Mouse (Mus musculus): Measurements from ENCODE around the gene Macf1. TPM values are rescaled to one million over a fixed set of nuclear protein-coding genes. Genes with fewer than 3 reads are reported as not detected.
"Not testable (repeated sequence)": the region's sequence is repeated elsewhere in the genome, so short reads cannot be mapped to it uniquely, and the experiment has no call there.

The Macf1 gene
- total and polyA plus RNA-seq, 3 experiments, result 39.3 to 169 (median 129) TPM

GRCm38 (mm10) chr4:123451991-123452390 is 232.2 kb downstream of the Macf1 start:
- TF ChIP-seq GATA2 (IDR thresholded peaks at IDR 0.05; ENCODE audit: borderline replicate concordance, low read depth, low read length) (no peak), CTCF (IDR thresholded peaks at IDR 0.05; ENCODE audit: low read depth, low read length) (no peak), GATA1 (IDR thresholded peaks at IDR 0.05; ENCODE audit: borderline replicate concordance, low read length) (no peak), TAL1 (conservative IDR thresholded peaks at IDR 0.05; ENCODE audit: low read depth, low read length) (no peak), POLR2AphosphoS5 (IDR thresholded peaks at IDR 0.05; ENCODE audit: insufficient replicate concordance, low read depth, low read length) (no peak)
- Histone ChIP-seq H3K4me3 (ENCODE audit: low read depth, low read length) (no peak overlapping the region), H3K4me1 (ENCODE audit: insufficient read depth, low read depth, low read length) (peaks cover 4% of the 10 kb centered on the region), H3K9me3 (replicated peaks) (no peaks in the 10 kb centered on the region), H3K27me3 (ENCODE audit: insufficient read depth, low read length) (no peaks in the 10 kb centered on the region), H3K36me3 (replicated peaks) (peaks cover 17% of the 10 kb centered on the region)
- DNase-seq (ENCODE audit: low spot score) (no peak), ATAC-seq (ENCODE audit: extremely low read depth, insufficient number of reproducible peaks, low FRiP score, poor library complexity, severe bottlenecking) (no peak)

GRCm38 (mm10) chr4:123449304-123449703 is 234.9 kb downstream of the Macf1 start:
- no peak overlapping the region for H3K4me3 ChIP-seq (ENCODE audit: low read depth, low read length)
- DNase-seq (ENCODE audit: low spot score) (no peak), ATAC-seq (ENCODE audit: extremely low read depth, insufficient number of reproducible peaks, low FRiP score, poor library complexity, severe bottlenecking) (no peak; the same call in 1 of the 2 replicates)
- no peaks in the 10 kb centered on the region for H3K9me3 ChIP-seq (replicated peaks)
- TF ChIP-seq GATA2 (IDR thresholded peaks at IDR 0.05; ENCODE audit: borderline replicate concordance, low read depth, low read length) (no peak), TAL1 (conservative IDR thresholded peaks at IDR 0.05; ENCODE audit: low read depth, low read length) (no peak), CTCF (IDR thresholded peaks at IDR 0.05; ENCODE audit: low read depth, low read length) (no peak), GATA1 (IDR thresholded peaks at IDR 0.05; ENCODE audit: borderline replicate concordance, low read length) (no peak), POLR2AphosphoS5 (IDR thresholded peaks at IDR 0.05; ENCODE audit: insufficient replicate concordance, low read depth, low read length) (no peak)
- peaks cover 11% of the 10 kb centered on the region for H3K4me1 ChIP-seq (ENCODE audit: insufficient read depth, low read depth, low read length)
- peaks cover 8% of the 10 kb centered on the region for H3K36me3 ChIP-seq (replicated peaks)
- no peaks in the 10 kb centered on the region for H3K27me3 ChIP-seq (ENCODE audit: insufficient read depth, low read length)

GRCm38 (mm10) chr4:123448015-123448414 is 236.1 kb downstream of the Macf1 start:
- Histone ChIP-seq H3K4me3 (ENCODE audit: low read depth, low read length) (no peak overlapping the region), H3K27me3 (ENCODE audit: insufficient read depth, low read length) (no peaks in the 10 kb centered on the region), H3K9me3 (replicated peaks) (no peaks in the 10 kb centered on the region), H3K4me1 (ENCODE audit: insufficient read depth, low read depth, low read length) (peaks cover 11% of the 10 kb centered on the region), H3K36me3 (replicated peaks) (peaks cover 8% of the 10 kb centered on the region)
- ATAC-seq (ENCODE audit: extremely low read depth, insufficient number of reproducible peaks, low FRiP score, poor library complexity, severe bottlenecking) (no peak), DNase-seq (ENCODE audit: low spot score) (no peak)
- TF ChIP-seq POLR2AphosphoS5 (IDR thresholded peaks at IDR 0.05; ENCODE audit: insufficient replicate concordance, low read depth, low read length) (no peak), TAL1 (conservative IDR thresholded peaks at IDR 0.05; ENCODE audit: low read depth, low read length) (no peak), GATA2 (IDR thresholded peaks at IDR 0.05; ENCODE audit: borderline replicate concordance, low read depth, low read length) (no peak), CTCF (IDR thresholded peaks at IDR 0.05; ENCODE audit: low read depth, low read length) (no peak)

GRCm38 (mm10) chr4:123447251-123447650 is 236.9 kb downstream of the Macf1 start:
- H3K36me3 ChIP-seq (replicated peaks), result peaks cover 8% of the 10 kb centered on the region
- no peak for TF ChIP-seq GATA1 (IDR thresholded peaks at IDR 0.05; ENCODE audit: borderline replicate concordance, low read length)
- no peak for TF ChIP-seq GATA2 (IDR thresholded peaks at IDR 0.05; ENCODE audit: borderline replicate concordance, low read depth, low read length)
- no peak for TF ChIP-seq CTCF (IDR thresholded peaks at IDR 0.05; ENCODE audit: low read depth, low read length)
- TF ChIP-seq POLR2AphosphoS5 (IDR thresholded peaks at IDR 0.05; ENCODE audit: insufficient replicate concordance, low read depth, low read length), result no peak
- no peak for TF ChIP-seq TAL1 (conservative IDR thresholded peaks at IDR 0.05; ENCODE audit: low read depth, low read length)
- ATAC-seq (ENCODE audit: extremely low read depth, insufficient number of reproducible peaks, low FRiP score, poor library complexity, severe bottlenecking) (no peak), DNase-seq (ENCODE audit: low spot score) (no peak)
- H3K4me3 ChIP-seq (ENCODE audit: low read depth, low read length), result no peak overlapping the region
- peaks cover 11% of the 10 kb centered on the region for H3K4me1 ChIP-seq (ENCODE audit: insufficient read depth, low read depth, low read length)
- no peaks in the 10 kb centered on the region for H3K9me3 ChIP-seq (replicated peaks)
- H3K27me3 ChIP-seq (ENCODE audit: insufficient read depth, low read length), result no peaks in the 10 kb centered on the region

- DNase-seq (ENCODE audit: low spot score) (peak; percentile 11), ATAC-seq (ENCODE audit: extremely low read depth, insufficient number of reproducible peaks, low FRiP score, poor library complexity, severe bottlenecking) (peak; percentile 93)
- TF ChIP-seq GATA2 (IDR thresholded peaks at IDR 0.05; ENCODE audit: borderline replicate concordance, low read depth, low read length), result no peak
- no peak for TF ChIP-seq TAL1 (conservative IDR thresholded peaks at IDR 0.05; ENCODE audit: low read depth, low read length)
- TF ChIP-seq GATA1 (IDR thresholded peaks at IDR 0.05; ENCODE audit: borderline replicate concordance, low read length), result no peak
- TF ChIP-seq CTCF (IDR thresholded peaks at IDR 0.05; ENCODE audit: low read depth, low read length), result no peak
- no peak for TF ChIP-seq POLR2AphosphoS5 (IDR thresholded peaks at IDR 0.05; ENCODE audit: insufficient replicate concordance, low read depth, low read length)
- Histone ChIP-seq H3K27me3 (ENCODE audit: insufficient read depth, low read length) (no peaks in the 10 kb centered on the region), H3K4me3 (ENCODE audit: low read depth, low read length) (no peak overlapping the region), H3K4me1 (ENCODE audit: insufficient read depth, low read depth, low read length) (peaks cover 11% of the 10 kb centered on the region), H3K9me3 (replicated peaks) (no peaks in the 10 kb centered on the region), H3K36me3 (replicated peaks) (peaks cover 4% of the 10 kb centered on the region)
Measured at GRCm38 (mm10) chr4:123446754-123447153, 237.4 kb downstream of the Macf1 start.

GRCm38 (mm10) chr4:123446221-123446620 is 237.9 kb downstream of the Macf1 start:
- H3K4me3 ChIP-seq (ENCODE audit: low read depth, low read length); H3K9me3 ChIP-seq (replicated peaks); H3K27me3 ChIP-seq (ENCODE audit: insufficient read depth, low read length); DNase-seq (ENCODE audit: low spot score); H3K36me3 ChIP-seq (replicated peaks); ATAC-seq (ENCODE audit: extremely low read depth, insufficient number of reproducible peaks, low FRiP score, poor library complexity, severe bottlenecking): not testable (repeated sequence)
- peaks cover 11% of the 10 kb centered on the region for H3K4me1 ChIP-seq (ENCODE audit: insufficient read depth, low read depth, low read length)

- no peak for DNase-seq (ENCODE audit: low spot score)
- Histone ChIP-seq H3K27me3 (ENCODE audit: insufficient read depth, low read length) (no peaks in the 10 kb centered on the region), H3K4me3 (ENCODE audit: low read depth, low read length) (no peak overlapping the region), H3K4me1 (ENCODE audit: insufficient read depth, low read depth, low read length) (no peaks in the 10 kb centered on the region), H3K36me3 (replicated peaks) (peaks cover 12% of the 10 kb centered on the region), H3K9me3 (replicated peaks) (no peaks in the 10 kb centered on the region)
- TF ChIP-seq GATA2 (IDR thresholded peaks at IDR 0.05; ENCODE audit: borderline replicate concordance, low read depth, low read length) (no peak), TAL1 (conservative IDR thresholded peaks at IDR 0.05; ENCODE audit: low read depth, low read length) (no peak), POLR2AphosphoS5 (IDR thresholded peaks at IDR 0.05; ENCODE audit: insufficient replicate concordance, low read depth, low read length) (no peak), GATA1 (IDR thresholded peaks at IDR 0.05; ENCODE audit: borderline replicate concordance, low read length) (no peak), CTCF (IDR thresholded peaks at IDR 0.05; ENCODE audit: low read depth, low read length) (no peak)
- no peak for ATAC-seq (ENCODE audit: extremely low read depth, insufficient number of reproducible peaks, low FRiP score, poor library complexity, severe bottlenecking)
Measured at GRCm38 (mm10) chr4:123438414-123438813, 245.7 kb downstream of the Macf1 start.
